Mouse (Mus musculus): ENCODE measurements around the gene Prkaa2. TPM values are rescaled to one million over a fixed set of nuclear protein-coding genes. Genes with fewer than 3 reads are reported as not detected.

The Prkaa2 gene
- total and polyA plus RNA-seq, 3 experiments = 0.11 TPM; not detected in 2

GRCm38 (mm10) chr4:105089386-105089785, 20.3 kb downstream of the Prkaa2 start:
- no peak for ATAC-seq (ENCODE audit: extremely low read depth, insufficient number of reproducible peaks, low FRiP score, poor library complexity, severe bottlenecking)

DNA sequence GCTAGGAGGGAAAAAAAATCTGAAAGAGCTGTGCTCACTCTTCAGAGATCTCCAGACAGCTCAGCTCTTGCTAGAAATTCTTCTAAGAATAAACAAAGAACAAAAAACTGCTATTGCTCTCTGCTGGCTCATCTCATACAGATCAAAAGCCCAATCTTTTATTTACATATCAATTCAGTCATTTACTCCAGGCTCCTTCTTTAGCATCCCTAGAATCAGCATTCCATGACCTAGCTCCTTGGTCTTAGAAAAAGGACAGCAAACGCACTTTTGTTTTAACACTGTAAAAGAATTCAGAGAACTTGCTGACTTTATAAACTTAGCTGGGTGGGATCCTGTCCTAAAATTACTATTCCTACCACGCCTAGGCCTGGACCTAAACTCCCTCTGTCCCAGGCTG, 21.0 kb downstream of the Prkaa2 start:
- Histone ChIP-seq H3K4me3 (ENCODE audit: low read depth, low read length) (no peak overlapping the region), H3K27me3 (ENCODE audit: insufficient read depth, low read length) (no peaks in the 10 kb centered on the region), H3K9me3 (replicated peaks) (peaks cover 21% of the 10 kb centered on the region), H3K36me3 (replicated peaks) (no peaks in the 10 kb centered on the region), H3K4me1 (ENCODE audit: insufficient read depth, low read depth, low read length) (no peaks in the 10 kb centered on the region)
- TF ChIP-seq CTCF (IDR thresholded peaks at IDR 0.05; ENCODE audit: low read depth, low read length) = no peak
- TF ChIP-seq TAL1 (conservative IDR thresholded peaks at IDR 0.05; ENCODE audit: low read depth, low read length) = no peak
- TF ChIP-seq POLR2AphosphoS5 (IDR thresholded peaks at IDR 0.05; ENCODE audit: insufficient replicate concordance, low read depth, low read length) = no peak
- no peak for TF ChIP-seq GATA1 (IDR thresholded peaks at IDR 0.05; ENCODE audit: borderline replicate concordance, low read length)
- no peak for TF ChIP-seq GATA2 (IDR thresholded peaks at IDR 0.05; ENCODE audit: borderline replicate concordance, low read depth, low read length)
- ATAC-seq (ENCODE audit: extremely low read depth, insufficient number of reproducible peaks, low FRiP score, poor library complexity, severe bottlenecking) = no peak
- no peak for DNase-seq (ENCODE audit: low spot score)

More at GRCm38 (mm10) chr4:105089386-105089785, 20.3 kb downstream of the Prkaa2 start:
- Histone ChIP-seq H3K27me3 (ENCODE audit: insufficient read depth, low read length) (no peaks in the 10 kb centered on the region), H3K4me1 (ENCODE audit: insufficient read depth, low read depth, low read length) (no peaks in the 10 kb centered on the region), H3K9me3 (replicated peaks) (peaks cover 23% of the 10 kb centered on the region), H3K36me3 (replicated peaks) (no peaks in the 10 kb centered on the region), H3K4me3 (ENCODE audit: low read depth, low read length) (no peak overlapping the region)
- TF ChIP-seq CTCF (IDR thresholded peaks at IDR 0.05; ENCODE audit: low read depth, low read length) = no peak
- no peak for TF ChIP-seq TAL1 (conservative IDR thresholded peaks at IDR 0.05; ENCODE audit: low read depth, low read length)
- no peak for TF ChIP-seq POLR2AphosphoS5 (IDR thresholded peaks at IDR 0.05; ENCODE audit: insufficient replicate concordance, low read depth, low read length)
- no peak for TF ChIP-seq GATA1 (IDR thresholded peaks at IDR 0.05; ENCODE audit: borderline replicate concordance, low read length)
- TF ChIP-seq GATA2 (IDR thresholded peaks at IDR 0.05; ENCODE audit: borderline replicate concordance, low read depth, low read length) = no peak
- DNase-seq (ENCODE audit: low spot score) = no peak

DNA sequence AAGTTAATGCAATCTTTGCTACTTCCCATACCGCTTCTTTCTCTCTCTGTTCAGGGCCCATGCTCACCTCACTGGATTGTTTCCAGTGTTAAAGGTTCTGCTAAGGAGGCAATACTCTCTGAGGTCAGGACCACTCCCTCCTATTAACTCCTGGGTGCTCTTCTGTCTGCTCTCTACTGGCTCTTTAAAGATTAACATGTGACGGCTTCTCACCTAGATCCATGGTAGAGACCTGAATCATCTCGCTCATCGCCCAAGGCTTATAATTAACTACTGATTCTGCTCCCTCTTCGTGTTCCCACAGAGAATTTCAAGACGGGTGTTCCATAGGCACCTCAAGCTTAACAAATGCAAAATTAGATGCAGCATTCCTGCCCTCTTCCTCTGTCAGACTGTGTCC, 33.5 kb downstream of the Prkaa2 start:
- DNase-seq (ENCODE audit: low spot score) = no peak
- ATAC-seq (ENCODE audit: extremely low read depth, insufficient number of reproducible peaks, low FRiP score, poor library complexity, severe bottlenecking) = no peak
- H3K4me1 ChIP-seq (ENCODE audit: insufficient read depth, low read depth, low read length) = no peaks in the 10 kb centered on the region
- H3K27me3 ChIP-seq (ENCODE audit: insufficient read depth, low read length) = no peaks in the 10 kb centered on the region
- H3K9me3 ChIP-seq (replicated peaks) = peaks cover 30% of the 10 kb centered on the region
- no peaks in the 10 kb centered on the region for H3K36me3 ChIP-seq (replicated peaks)
- no peak for TF ChIP-seq GATA1 (IDR thresholded peaks at IDR 0.05; ENCODE audit: borderline replicate concordance, low read length)
- H3K4me3 ChIP-seq (ENCODE audit: low read depth, low read length) = no peak overlapping the region

DNA sequence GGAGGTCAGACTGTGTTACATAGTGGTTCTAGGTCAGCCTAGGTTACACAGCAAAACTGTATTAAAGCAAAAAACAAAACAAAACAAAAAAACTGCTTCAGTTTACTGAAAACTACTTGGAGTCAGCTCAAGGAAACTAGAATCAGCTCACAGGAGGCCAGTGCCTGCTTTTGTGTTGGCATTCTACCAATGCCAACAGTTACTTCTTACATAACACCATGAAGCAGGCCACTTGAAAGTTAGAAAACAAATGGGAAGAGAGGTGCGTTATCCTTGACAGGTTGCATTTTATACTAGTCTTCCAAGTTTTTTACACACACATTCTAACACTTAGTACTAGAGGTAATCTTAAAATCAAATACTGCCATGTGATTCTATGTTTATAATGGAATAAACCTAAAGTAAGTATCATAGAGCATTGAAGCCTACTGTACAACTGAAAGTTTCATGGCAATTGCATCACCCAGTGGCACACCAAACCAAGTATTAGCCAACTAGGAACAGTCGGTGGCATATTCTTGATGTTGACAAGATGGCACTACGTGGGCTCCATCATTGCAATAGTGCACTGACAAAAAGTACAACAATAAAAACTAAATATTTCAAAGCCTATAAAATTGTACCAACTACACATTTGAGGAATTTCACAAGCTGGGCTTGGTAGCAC, 37.8 kb downstream of the Prkaa2 start:
- Histone ChIP-seq H3K4me1 (ENCODE audit: insufficient read depth, low read depth, low read length) (no peaks in the 10 kb centered on the region), H3K9me3 (replicated peaks) (peaks cover 19% of the 10 kb centered on the region), H3K4me3 (ENCODE audit: low read depth, low read length) (no peak overlapping the region), H3K36me3 (replicated peaks) (no peaks in the 10 kb centered on the region), H3K27me3 (ENCODE audit: insufficient read depth, low read length) (no peaks in the 10 kb centered on the region)
- no peak for TF ChIP-seq TAL1 (conservative IDR thresholded peaks at IDR 0.05; ENCODE audit: low read depth, low read length)
- no peak for TF ChIP-seq POLR2AphosphoS5 (IDR thresholded peaks at IDR 0.05; ENCODE audit: insufficient replicate concordance, low read depth, low read length)
- no peak for TF ChIP-seq GATA1 (IDR thresholded peaks at IDR 0.05; ENCODE audit: borderline replicate concordance, low read length)
- no peak for TF ChIP-seq GATA2 (IDR thresholded peaks at IDR 0.05; ENCODE audit: borderline replicate concordance, low read depth, low read length)
- no peak for TF ChIP-seq CTCF (IDR thresholded peaks at IDR 0.05; ENCODE audit: low read depth, low read length)
- no peak for ATAC-seq (ENCODE audit: extremely low read depth, insufficient number of reproducible peaks, low FRiP score, poor library complexity, severe bottlenecking)
- no peak for DNase-seq (ENCODE audit: low spot score)

GRCm38 (mm10) chr4:105070982-105071381, 38.7 kb downstream of the Prkaa2 start:
- no peak for TF ChIP-seq CTCF (IDR thresholded peaks at IDR 0.05; ENCODE audit: low read depth, low read length)
- no peaks in the 10 kb centered on the region for H3K27me3 ChIP-seq (ENCODE audit: insufficient read depth, low read length)
- ATAC-seq (ENCODE audit: extremely low read depth, insufficient number of reproducible peaks, low FRiP score, poor library complexity, severe bottlenecking) (no peak), DNase-seq (ENCODE audit: low spot score) (no peak)
- peaks cover 11% of the 10 kb centered on the region for H3K9me3 ChIP-seq (replicated peaks)
- H3K4me3 ChIP-seq (ENCODE audit: low read depth, low read length) = no peak overlapping the region
- H3K4me1 ChIP-seq (ENCODE audit: insufficient read depth, low read depth, low read length) = no peaks in the 10 kb centered on the region
- H3K36me3 ChIP-seq (replicated peaks) = no peaks in the 10 kb centered on the region

GRCm38 (mm10) chr4:105051291-105051690, 58.4 kb downstream of the Prkaa2 start:
- Histone ChIP-seq H3K27me3 (ENCODE audit: insufficient read depth, low read length) (no peaks in the 10 kb centered on the region), H3K9me3 (replicated peaks) (peaks cover 14% of the 10 kb centered on the region), H3K36me3 (replicated peaks) (no peaks in the 10 kb centered on the region), H3K4me3 (ENCODE audit: low read depth, low read length) (no peak overlapping the region), H3K4me1 (ENCODE audit: insufficient read depth, low read depth, low read length) (no peaks in the 10 kb centered on the region)
- no peak for ATAC-seq (ENCODE audit: extremely low read depth, insufficient number of reproducible peaks, low FRiP score, poor library complexity, severe bottlenecking)
- DNase-seq (ENCODE audit: low spot score) = no peak
- TF ChIP-seq GATA1 (IDR thresholded peaks at IDR 0.05; ENCODE audit: borderline replicate concordance, low read length) (no peak), TAL1 (conservative IDR thresholded peaks at IDR 0.05; ENCODE audit: low read depth, low read length) (no peak), GATA2 (IDR thresholded peaks at IDR 0.05; ENCODE audit: borderline replicate concordance, low read depth, low read length) (no peak), POLR2AphosphoS5 (IDR thresholded peaks at IDR 0.05; ENCODE audit: insufficient replicate concordance, low read depth, low read length) (no peak), CTCF (IDR thresholded peaks at IDR 0.05; ENCODE audit: low read depth, low read length) (no peak)

DNA sequence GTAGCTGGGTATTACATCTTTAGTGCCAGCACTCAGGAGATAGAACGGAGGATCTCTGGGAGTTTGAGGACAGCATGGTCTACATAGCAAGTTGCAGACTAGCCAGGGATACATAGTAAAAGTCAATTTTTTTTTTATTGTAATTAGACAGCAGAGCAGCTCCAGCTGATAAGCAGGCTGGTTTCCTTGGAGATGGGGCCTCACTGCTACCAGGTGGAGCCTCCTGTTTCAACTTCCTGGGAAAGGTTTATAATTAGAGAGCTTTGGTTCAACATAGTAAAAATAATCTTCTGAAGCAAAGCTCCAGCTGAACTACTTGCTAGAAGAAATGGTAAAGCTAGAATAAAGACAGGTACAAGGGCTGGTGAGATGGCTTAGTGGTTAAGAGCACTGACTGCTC, 59.6 kb downstream of the Prkaa2 start:
- Histone ChIP-seq H3K9me3 (replicated peaks) (peaks cover 22% of the 10 kb centered on the region), H3K4me3 (ENCODE audit: low read depth, low read length) (no peak overlapping the region)
- ATAC-seq (ENCODE audit: extremely low read depth, insufficient number of reproducible peaks, low FRiP score, poor library complexity, severe bottlenecking) = no peak

More for the DNA sequence above, 59.6 kb downstream of the Prkaa2 start:
- no peaks in the 10 kb centered on the region for H3K36me3 ChIP-seq (replicated peaks)
- no peaks in the 10 kb centered on the region for H3K4me1 ChIP-seq (ENCODE audit: insufficient read depth, low read depth, low read length)
- TF ChIP-seq POLR2AphosphoS5 (IDR thresholded peaks at IDR 0.05; ENCODE audit: insufficient replicate concordance, low read depth, low read length) = no peak
- TF ChIP-seq CTCF (IDR thresholded peaks at IDR 0.05; ENCODE audit: low read depth, low read length) = no peak
- TF ChIP-seq GATA2 (IDR thresholded peaks at IDR 0.05; ENCODE audit: borderline replicate concordance, low read depth, low read length) = no peak
- no peak for TF ChIP-seq GATA1 (IDR thresholded peaks at IDR 0.05; ENCODE audit: borderline replicate concordance, low read length)
- no peak for TF ChIP-seq TAL1 (conservative IDR thresholded peaks at IDR 0.05; ENCODE audit: low read depth, low read length)
- no peaks in the 10 kb centered on the region for H3K27me3 ChIP-seq (ENCODE audit: insufficient read depth, low read length)
- DNase-seq (ENCODE audit: low spot score) = no peak

All from G1E (cell line).